Mouse (Mus musculus): ENCODE measurements at regions not wholly inside any gene's neighbourhood (a gene's known extent, or its start where the extent isn't known, plus 50 kb on each side); places are given as distances from the start of the nearest gene placed in this dataset.

- TF ChIP-seq POLR2A (IDR thresholded peaks at IDR 0.05; ENCODE audit: low read depth, low read length) (no peak), CTCF (conservative IDR thresholded peaks at IDR 0.05; ENCODE audit: insufficient read depth, insufficient read length, low read depth, low read length) (no peak)
Measured at GRCm38 (mm10) chr1:13798848-13799247, 2294.3 kb downstream of the 4930444P10Rik start.

Data from kidney, adult 2 months (tissue).